Mouse (Mus musculus): ENCODE results near the gene Ttc28.

- TF ChIP-seq E2F4 (IDR thresholded peaks at IDR 0.05; ENCODE audit: insufficient replicate concordance, low read depth, low read length) (peak; percentile 48; the same call in 1 of the 2 replicates), MAX (IDR thresholded peaks at IDR 0.05; ENCODE audit: low read length) (peak; percentile 27; the same call in 1 of the 2 replicates), SIN3A (IDR thresholded peaks at IDR 0.05; ENCODE audit: low read length) (peak; percentile 74; the same call in 1 of the 2 replicates), POLR2A (IDR thresholded peaks at IDR 0.05; ENCODE audit: low read depth, low read length) (peak; percentile 99), CTCF (conservative IDR thresholded peaks at IDR 0.05 in 1 of 2, IDR thresholded peaks at IDR 0.05 in 1 of 2; ENCODE audit: low read depth in 2 of 2, low read length in 2 of 2) (no peak), EP300 (IDR thresholded peaks at IDR 0.05; ENCODE audit: low read length) (no peak), POLR2AphosphoS2 (IDR thresholded peaks at IDR 0.05; ENCODE audit: low read depth, low read length) (peak; percentile 72; the same call in 1 of the 2 replicates), MAZ (IDR thresholded peaks at IDR 0.05; ENCODE audit: low read depth, low read length) (no peak), ZMIZ1 (IDR thresholded peaks at IDR 0.05; ENCODE audit: low read depth, low read length) (peak; percentile 56; the same call in 1 of the 2 replicates), NRF1 (IDR thresholded peaks at IDR 0.05; ENCODE audit: low read depth, low read length) (peak; percentile 96), ZC3H11A (IDR thresholded peaks at IDR 0.05; ENCODE audit: low read depth, low read length) (no peak)
These were observed 451.0 kb downstream of the Ttc28 start, which contains the start of gene Pitpnb for GRCm38 (mm10) chr5:111330417-111331098.

Data from CH12.LX (cell line).